ENCODE assay signal across 18 mouse cellular contexts in the genomic region with DNA sequence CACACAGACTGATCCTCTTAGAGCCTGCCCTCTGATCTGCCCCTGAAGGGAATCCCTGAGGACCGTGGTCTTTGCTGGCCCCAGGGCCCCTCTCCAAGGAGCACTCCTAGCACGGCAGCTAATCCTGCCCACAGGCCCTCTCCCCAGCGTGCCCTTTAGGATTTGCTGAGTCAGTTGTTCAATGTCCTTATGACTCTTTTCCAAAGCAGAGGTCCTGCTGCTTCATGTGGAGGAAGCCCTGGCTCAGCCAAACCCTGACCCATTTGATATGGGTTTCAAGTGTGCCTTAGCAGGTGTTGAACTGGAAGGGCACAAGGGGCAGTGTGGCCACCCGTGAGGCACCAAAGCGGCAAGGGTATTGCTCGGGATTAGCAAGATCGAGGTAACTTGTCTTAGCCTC. TPM values are rescaled to one million over a fixed set of nuclear protein-coding genes. Genes with fewer than 3 reads are reported as not detected.
DNase-seq lines count a peak whose midpoint lies in the region; ATAC-seq and TF ChIP-seq lines count a peak whose summit lies in the region.
"Had no signal": no experiment of that assay in that cellular context is flagged by ENCODE, and none has a peak within 500 bp of the region (broad histone marks: within the 10 kb centered on the region; RNA-seq: fewer than 3 reads in every experiment).

No protein-coding gene starts in this region.

- 58% methylated on average over 7 of the region's 7 CpGs for WGBS in kidney, adult 2 months
- WGBS in kidney, embryonic 14.5 days: 79% methylated on average over 7 of the region's 7 CpGs

- no peak for TF ChIP-seq POLR2A in kidney, adult 2 months (IDR thresholded peaks at IDR 0.05; ENCODE audit: low read depth, low read length)
- TF ChIP-seq POLR2A in MEL (IDR thresholded peaks at IDR 0.05; ENCODE audit: control insufficient read depth in 1 of 2, insufficient read depth in 1 of 2, low read depth in 1 of 2, low read length in 2 of 2, poor library complexity in 1 of 2): no peak

- peaks cover 15% of the 10 kb centered on the region for H3K4me1 ChIP-seq in kidney, adult 2 months (ENCODE audit: control insufficient read depth, insufficient read depth, low read length)
- no peaks in the 10 kb centered on the region for H3K4me1 ChIP-seq in kidney, embryonic 14.5 days (ENCODE audit: control insufficient read depth, insufficient read depth, low read length)
- H3K4me1 ChIP-seq in MEL (ENCODE audit: control insufficient read depth in 1 of 2, insufficient read depth in 2 of 2, low read length in 2 of 2): peaks cover 13 to 36% of the 10 kb centered on the region in 2 experiments

- TF ChIP-seq EP300 in MEL (IDR thresholded peaks at IDR 0.05; ENCODE audit: low read depth in 1 of 2, low read length in 2 of 2): no peak

- H3K27ac ChIP-seq in kidney, adult 2 months (ENCODE audit: insufficient read depth, low read depth, low read length): peak overlapping the region; percentile 42; the same call in 1 of the 2 replicates
- no peak overlapping the region for H3K27ac ChIP-seq in kidney, embryonic 14.5 days (ENCODE audit: low read depth, low read length)
- no peak overlapping the region for H3K27ac ChIP-seq in MEL (ENCODE audit: control insufficient read depth, low read depth, low read length)
- H3K27ac ChIP-seq: hindbrain, embryonic 13.5 days had no signal

- H3K36me3 ChIP-seq in kidney, adult 2 months (ENCODE audit: control insufficient read depth, insufficient read depth, low read length): peaks cover 1% of the 10 kb centered on the region; the same call in 1 of the 2 replicates
- peaks cover 51% of the 10 kb centered on the region for H3K36me3 ChIP-seq in kidney, embryonic 14.5 days (ENCODE audit: control insufficient read depth, insufficient read depth, low read length)
- peaks cover 22 to 35% of the 10 kb centered on the region in 2 experiments for H3K36me3 ChIP-seq in MEL (ENCODE audit: control insufficient read depth in 1 of 2, insufficient read depth in 2 of 2, low read length in 2 of 2)

- H3K9me3 ChIP-seq in kidney, embryonic 14.5 days (ENCODE audit: control insufficient read depth, low read length): no peaks in the 10 kb centered on the region
- H3K9me3 ChIP-seq in MEL (replicated peaks; ENCODE audit: insufficient read depth, low read length): no peaks in the 10 kb centered on the region
- H3K9me3 ChIP-seq: hindbrain, embryonic 13.5 days had no signal

- no peak overlapping the region for H3K4me3 ChIP-seq in kidney, adult 2 months (ENCODE audit: insufficient read depth, low read depth, low read length)
- no peak overlapping the region for H3K4me3 ChIP-seq in kidney, embryonic 14.5 days (ENCODE audit: low read length)
- H3K4me3 ChIP-seq in MEL (ENCODE audit: control insufficient read depth in 1 of 2, insufficient read depth in 1 of 2, low read depth in 2 of 2, low read length in 2 of 2): no peak overlapping the region
- H3K4me3 ChIP-seq: hindbrain, embryonic 13.5 days had no signal

- no peak for TF ChIP-seq RAD21 in MEL (IDR thresholded peaks at IDR 0.05; ENCODE audit: low read depth, low read length)

- no peak for TF ChIP-seq CTCF in kidney, adult 2 months (conservative IDR thresholded peaks at IDR 0.05; ENCODE audit: insufficient read depth, insufficient read length, low read depth, low read length)
- no peak for TF ChIP-seq CTCF in MEL (IDR thresholded peaks at IDR 0.05 in 2 of 3, conservative IDR thresholded peaks at IDR 0.05 in 1 of 3; ENCODE audit: control insufficient read depth in 1 of 3, insufficient read depth in 1 of 3, low read depth in 2 of 3, low read length in 3 of 3, poor library complexity in 1 of 3, severe bottlenecking in 1 of 3)

- peak; percentile 40 for DNase-seq in adrenal gland, postnatal 10 days
- DNase-seq in adrenal gland, postnatal 25 days: no peak
- peak; percentile 49 for DNase-seq in kidney, adult 2 months
- DNase-seq in MEL (ENCODE audit: low read depth, low spot score): peak; percentile 21
- peak; percentile 83 for DNase-seq in retina, postnatal 1 day
- DNase-seq in thymus, postnatal 4 days: no peak
- DNase-seq in natural killer cell, adult 2 months (ENCODE audit: low spot score in 2 of 2): no peak
- DNase-seq: cerebellum, adult 9-11 months; forebrain, postnatal 0 days; heart, adult 18-20 months; lung, embryonic 14.5 days; right cerebral cortex, postnatal 4 days; thymus, postnatal 25 days had no signal

- H3K27me3 ChIP-seq in kidney, adult 2 months (replicated peaks; ENCODE audit: control insufficient read depth, insufficient read depth, low read length): no peaks in the 10 kb centered on the region
- no peaks in the 10 kb centered on the region for H3K27me3 ChIP-seq in kidney, embryonic 14.5 days (ENCODE audit: control insufficient read depth, insufficient read depth, low read length)
- H3K27me3 ChIP-seq in MEL (ENCODE audit: control insufficient read depth in 1 of 2, insufficient read depth in 2 of 2, low read length in 2 of 2): no peaks in the 10 kb centered on the region
- H3K27me3 ChIP-seq: CH12.LX; hindbrain, embryonic 13.5 days had no signal

- H3K79me2 ChIP-seq in MEL (ENCODE audit: control insufficient read depth, insufficient read depth, low read length, poor library complexity): peaks cover 8% of the 10 kb centered on the region

- ATAC-seq in kidney, embryonic 14.5 days (ENCODE audit: low FRiP score, low TSS enrichment): no peak
- ATAC-seq: activated CD4-positive, CD25-positive, alpha-beta regulatory T cell, adult 4 months; forebrain, postnatal 0 days; midbrain, embryonic 16.5 days had no signal

- no peak overlapping the region for H3K4me2 ChIP-seq in kidney, embryonic 14.5 days (replicated peaks; ENCODE audit: low read depth, low read length)
- H3K4me2 ChIP-seq: hindbrain, embryonic 13.5 days; lung, embryonic 14.5 days had no signal

- no peak overlapping the region for H3K9ac ChIP-seq in kidney, embryonic 14.5 days (ENCODE audit: low read depth, low read length)
- H3K9ac ChIP-seq in MEL (ENCODE audit: control insufficient read depth, low read depth, low read length, poor library complexity, severe bottlenecking): no peak overlapping the region
- H3K9ac ChIP-seq: forebrain, postnatal 0 days; hindbrain, embryonic 13.5 days; lung, embryonic 14.5 days had no signal

TF ChIP-seq in MEL, 35 proteins besides CTCF, POLR2A, EP300 and RAD21:
- TF ChIP-seq USF2 (IDR thresholded peaks at IDR 0.05; ENCODE audit: borderline replicate concordance in 1 of 2, insufficient read depth in 1 of 2, low read depth in 1 of 2, low read length in 2 of 2) (no peak), MAFK (IDR thresholded peaks at IDR 0.05; ENCODE audit: borderline replicate concordance, low read depth, low read length) (peak; percentile 49; the same call in 1 of the 2 replicates), TBP (IDR thresholded peaks at IDR 0.05; ENCODE audit: low read depth, low read length) (no peak), ETS1 (IDR thresholded peaks at IDR 0.05; ENCODE audit: low read depth, low read length) (no peak), ZNF384 (IDR thresholded peaks at IDR 0.05; ENCODE audit: low read depth, low read length) (no peak)

RNA-seq across cellular contexts. Expression of a gene that starts 7.9 kb away (rescaled TPM):
- 100 to 1,000 TPM; 130 to 139 TPM for total RNA-seq in adrenal gland, postnatal 10 days (2021)
- 182 and 184 TPM in 2 replicates for total RNA-seq in adrenal gland, postnatal 25 days (2021)
- polyA plus RNA-seq in kidney, adult 2 months (2012; rRNA removed): 43.8 and 60.3 TPM in 2 replicates
- 78.2 and 99.5 TPM in 2 replicates for polyA plus RNA-seq in kidney, embryonic 14.5 days (2014; fragmentation: Nextera tagmentation; extraction: Ambion mirVana)
- 67.8 and 73.1 TPM in 2 replicates for total RNA-seq in MEL (2012; rRNA removed)
- polyA plus RNA-seq in MEL (2012; ENCODE audit: insufficient read depth in 1 of 2, insufficient read length in 2 of 2, low read depth in 1 of 2, low replicate concordance in 2 of 2, missing spikeins in 1 of 2): 100 to 1,000 TPM; 194 to 709 TPM

RNA-seq across cellular contexts. Expression of a gene that starts 35.0 kb away (rescaled TPM):
- 10 to 100 TPM; 30.7 to 43.0 TPM for total RNA-seq in adrenal gland, postnatal 10 days (2021)
- 40.6 and 61.6 TPM in 2 replicates for total RNA-seq in adrenal gland, postnatal 25 days (2021)
- 69.1 and 71.5 TPM in 2 replicates for polyA plus RNA-seq in kidney, adult 2 months (2012; rRNA removed)
- 24.9 and 30.1 TPM in 2 replicates for polyA plus RNA-seq in kidney, embryonic 14.5 days (2014; fragmentation: Nextera tagmentation; extraction: Ambion mirVana)
- 15.2 and 16.4 TPM in 2 replicates for total RNA-seq in MEL (2012; rRNA removed)
- polyA plus RNA-seq in MEL (2012; ENCODE audit: insufficient read depth in 1 of 2, insufficient read length in 2 of 2, low read depth in 1 of 2, low replicate concordance in 2 of 2, missing spikeins in 1 of 2): 10 to 100 TPM in 1 of 2 experiments, not detected in 1; 28.7 TPM

RNA-seq across cellular contexts. Expression of a gene that starts 54.5 kb away (rescaled TPM):
- 100 to 1,000 TPM; 128 to 132 TPM for total RNA-seq in adrenal gland, postnatal 10 days (2021)
- 157 and 166 TPM in 2 replicates for total RNA-seq in adrenal gland, postnatal 25 days (2021)
- 88.9 and 99.7 TPM in 2 replicates for polyA plus RNA-seq in kidney, adult 2 months (2012; rRNA removed)
- 21.5 and 32.0 TPM in 2 replicates for polyA plus RNA-seq in kidney, embryonic 14.5 days (2014; fragmentation: Nextera tagmentation; extraction: Ambion mirVana)
- 27.0 and 33.2 TPM in 2 replicates for total RNA-seq in MEL (2012; rRNA removed)
- polyA plus RNA-seq in MEL (2012; ENCODE audit: insufficient read depth in 1 of 2, insufficient read length in 2 of 2, low read depth in 1 of 2, low replicate concordance in 2 of 2, missing spikeins in 1 of 2): 10 to 100 TPM in 1 of 2 experiments, not detected in 1; 45.6 TPM

Comparison
In these comparisons a context has a peak if more than half of its experiments do, and no peak if none do; other contexts are left out.
1. DNase-seq: peak in adrenal gland, postnatal 10 days (single experiment), kidney, adult 2 months (single experiment), MEL (single experiment) and retina, postnatal 1 day (single experiment); none in adrenal gland, postnatal 25 days (single experiment), thymus, postnatal 4 days (single experiment) and natural killer cell, adult 2 months (0 of 2).